ENCODE assay signal across 8 mouse cellular contexts in genomic region chr11:82908608-82908989, GRCm38 (mm10). TPM values are rescaled to one million over a fixed set of nuclear protein-coding genes. Genes with fewer than 3 reads are reported as not detected.
DNase-seq lines count a peak whose midpoint lies in the region; ATAC-seq lines count a peak whose summit lies in the region.

No protein-coding gene starts in this region.

- peaks cover 22% of the 10 kb centered on the region for H3K36me3 ChIP-seq in lung, embryonic 15.5 days
- peaks cover 32% of the 10 kb centered on the region for H3K36me3 ChIP-seq in embryonic facial prominence, embryonic 12.5 days
- H3K36me3 ChIP-seq in intestine, embryonic 15.5 days: peaks cover 18% of the 10 kb centered on the region
- peaks cover 28% of the 10 kb centered on the region for H3K36me3 ChIP-seq in neural tube, embryonic 12.5 days

- peak overlapping the region; percentile 86 for H3K4me2 ChIP-seq in lung, embryonic 15.5 days
- peak overlapping the region; percentile 86 for H3K4me2 ChIP-seq in embryonic facial prominence, embryonic 12.5 days (replicated peaks)
- peak overlapping the region; percentile 81 for H3K4me2 ChIP-seq in intestine, embryonic 15.5 days (replicated peaks)
- H3K4me2 ChIP-seq in neural tube, embryonic 12.5 days (replicated peaks): peak overlapping the region; percentile 79

- no peak for ATAC-seq in lung, embryonic 15.5 days (ENCODE audit: borderline replicate concordance, extremely low read depth, low FRiP score, low TSS enrichment)
- no peak for ATAC-seq in embryonic facial prominence, embryonic 12.5 days (ENCODE audit: insufficient number of reproducible peaks, insufficient read depth, low FRiP score, low TSS enrichment)
- peak; percentile 12; the same call in 1 of the 2 replicates for ATAC-seq in intestine, embryonic 15.5 days
- ATAC-seq in neural tube, embryonic 12.5 days (ENCODE audit: low FRiP score, low read depth): no peak

- WGBS in lung, embryonic 15.5 days: 89% methylated on average over 3 of the region's 10 CpGs
- WGBS in embryonic facial prominence, embryonic 12.5 days: 50% methylated on average over 10 of the region's 10 CpGs
- 47% methylated on average over 10 of the region's 10 CpGs for WGBS in intestine, embryonic 15.5 days
- WGBS in neural tube, embryonic 12.5 days: 55% methylated on average over 10 of the region's 10 CpGs

- peaks cover 5% of the 10 kb centered on the region; the same call in 1 of the 2 replicates for H3K27me3 ChIP-seq in lung, embryonic 15.5 days
- 0 out of 2 replicates have a peak, but pooled peaks cover 11% of the 10 kb centered on the region for H3K27me3 ChIP-seq in embryonic facial prominence, embryonic 12.5 days
- H3K27me3 ChIP-seq in intestine, embryonic 15.5 days (replicated peaks): no peaks in the 10 kb centered on the region; the same call in 1 of the 2 replicates
- 0 out of 2 replicates have a peak, but pooled peaks cover 3% of the 10 kb centered on the region for H3K27me3 ChIP-seq in neural tube, embryonic 12.5 days (replicated peaks)

- DNase-seq in lung, postnatal 4 days: no peak
- DNase-seq in cerebellum, adult 18-20 months: no peak
- no peak for DNase-seq in urinary bladder, adult 2 months (ENCODE audit: low spot score)
- DNase-seq in Muller cell, postnatal 12 days (ENCODE audit: inconsistent ontology term): no peak

- H3K9me3 ChIP-seq in lung, embryonic 15.5 days: no peaks in the 10 kb centered on the region
- H3K9me3 ChIP-seq in embryonic facial prominence, embryonic 12.5 days: no peaks in the 10 kb centered on the region
- no peaks in the 10 kb centered on the region for H3K9me3 ChIP-seq in intestine, embryonic 15.5 days
- H3K9me3 ChIP-seq in neural tube, embryonic 12.5 days: no peaks in the 10 kb centered on the region

- no peak overlapping the region for H3K27ac ChIP-seq in lung, embryonic 15.5 days
- no peak overlapping the region for H3K27ac ChIP-seq in embryonic facial prominence, embryonic 12.5 days
- H3K27ac ChIP-seq in intestine, embryonic 15.5 days: no peak overlapping the region
- H3K27ac ChIP-seq in neural tube, embryonic 12.5 days: no peak overlapping the region

- H3K4me3 ChIP-seq in lung, embryonic 15.5 days: peak overlapping the region; percentile 78
- H3K4me3 ChIP-seq in embryonic facial prominence, embryonic 12.5 days: peak overlapping the region; percentile 86
- H3K4me3 ChIP-seq in intestine, embryonic 15.5 days (replicated peaks): peak overlapping the region; percentile 84
- peak overlapping the region; percentile 86; the same call in 1 of the 2 replicates for H3K4me3 ChIP-seq in neural tube, embryonic 12.5 days

- peaks cover 9% of the 10 kb centered on the region for H3K4me1 ChIP-seq in lung, embryonic 15.5 days
- H3K4me1 ChIP-seq in embryonic facial prominence, embryonic 12.5 days: peaks cover 5% of the 10 kb centered on the region; the same call in 1 of the 2 replicates
- peaks cover 6% of the 10 kb centered on the region for H3K4me1 ChIP-seq in intestine, embryonic 15.5 days (replicated peaks)
- H3K4me1 ChIP-seq in neural tube, embryonic 12.5 days: peaks cover 8% of the 10 kb centered on the region

- peak overlapping the region; percentile 77; the same call in 1 of the 2 replicates for H3K9ac ChIP-seq in lung, embryonic 15.5 days
- H3K9ac ChIP-seq in embryonic facial prominence, embryonic 12.5 days: no peak overlapping the region
- peak overlapping the region; percentile 75; the same call in 1 of the 2 replicates for H3K9ac ChIP-seq in intestine, embryonic 15.5 days
- H3K9ac ChIP-seq in neural tube, embryonic 12.5 days: no peak overlapping the region

RNA-seq across cellular contexts. Expression of gene Nle1, which starts 0.4 kb away (rescaled TPM):
- polyA plus RNA-seq in lung, embryonic 15.5 days (2015; fragmentation: Nextera tagmentation; extraction: Ambion mirVana): 29.4 and 34.1 TPM in 2 replicates
- polyA plus RNA-seq in embryonic facial prominence, embryonic 12.5 days (2016; fragmentation: Nextera tagmentation; extraction: Ambion mirVana): 39.0 and 42.5 TPM in 2 replicates
- polyA plus RNA-seq in intestine, embryonic 15.5 days (2015; fragmentation: Nextera tagmentation; extraction: Ambion mirVana): 29.9 and 31.7 TPM in 2 replicates
- polyA plus RNA-seq in neural tube, embryonic 12.5 days (2016; fragmentation: Nextera tagmentation; extraction: Ambion mirVana): 29.6 and 31.5 TPM in 2 replicates
- polyA plus RNA-seq in urinary bladder, adult 2 months (2012; rRNA removed): 26.2 and 33.7 TPM in 2 replicates

RNA-seq across cellular contexts. Expression of gene Unc45b, which starts 1.8 kb away (rescaled TPM):
- polyA plus RNA-seq in lung, embryonic 15.5 days (2015; fragmentation: Nextera tagmentation; extraction: Ambion mirVana): 10.7 and 11.2 TPM in 2 replicates
- polyA plus RNA-seq in embryonic facial prominence, embryonic 12.5 days (2016; fragmentation: Nextera tagmentation; extraction: Ambion mirVana): 8.2 and 8.6 TPM in 2 replicates
- 1.8 and 2.1 TPM in 2 replicates for polyA plus RNA-seq in intestine, embryonic 15.5 days (2015; fragmentation: Nextera tagmentation; extraction: Ambion mirVana)
- 5.4 TPM in 2 replicates for polyA plus RNA-seq in neural tube, embryonic 12.5 days (2016; fragmentation: Nextera tagmentation; extraction: Ambion mirVana)
- 4.4 and 6.7 TPM in 2 replicates for polyA plus RNA-seq in urinary bladder, adult 2 months (2012; rRNA removed)

RNA-seq across cellular contexts. Expression of gene Fndc8, which starts 16.7 kb away (rescaled TPM):
- 0.11 and 0.12 TPM in 2 replicates for polyA plus RNA-seq in lung, embryonic 15.5 days (2015; fragmentation: Nextera tagmentation; extraction: Ambion mirVana)
- 0.19 and 0.31 TPM in 2 replicates for polyA plus RNA-seq in embryonic facial prominence, embryonic 12.5 days (2016; fragmentation: Nextera tagmentation; extraction: Ambion mirVana)
- 0.15 and 0.23 TPM in 2 replicates for polyA plus RNA-seq in intestine, embryonic 15.5 days (2015; fragmentation: Nextera tagmentation; extraction: Ambion mirVana)
- polyA plus RNA-seq in neural tube, embryonic 12.5 days (2016; fragmentation: Nextera tagmentation; extraction: Ambion mirVana): 0.39 and 0.54 TPM in 2 replicates
- 0.04 and 0.06 TPM in 2 replicates for polyA plus RNA-seq in urinary bladder, adult 2 months (2012; rRNA removed)

RNA-seq across cellular contexts. Expression of gene Rad51d, which starts 18.2 kb away (rescaled TPM):
- polyA plus RNA-seq in lung, embryonic 15.5 days (2015; fragmentation: Nextera tagmentation; extraction: Ambion mirVana): 12.2 and 13.2 TPM in 2 replicates
- polyA plus RNA-seq in embryonic facial prominence, embryonic 12.5 days (2016; fragmentation: Nextera tagmentation; extraction: Ambion mirVana): 11.0 and 11.3 TPM in 2 replicates
- 12.7 and 16.0 TPM in 2 replicates for polyA plus RNA-seq in intestine, embryonic 15.5 days (2015; fragmentation: Nextera tagmentation; extraction: Ambion mirVana)
- polyA plus RNA-seq in neural tube, embryonic 12.5 days (2016; fragmentation: Nextera tagmentation; extraction: Ambion mirVana): 12.6 and 13.5 TPM in 2 replicates
- 18.0 and 18.6 TPM in 2 replicates for polyA plus RNA-seq in urinary bladder, adult 2 months (2012; rRNA removed)

RNA-seq across cellular contexts. Expression of gene Rffl, which starts 37.6 kb away (rescaled TPM):
- polyA plus RNA-seq in lung, embryonic 15.5 days (2015; fragmentation: Nextera tagmentation; extraction: Ambion mirVana): 11.5 and 12.0 TPM in 2 replicates
- 12.7 and 12.8 TPM in 2 replicates for polyA plus RNA-seq in embryonic facial prominence, embryonic 12.5 days (2016; fragmentation: Nextera tagmentation; extraction: Ambion mirVana)
- polyA plus RNA-seq in intestine, embryonic 15.5 days (2015; fragmentation: Nextera tagmentation; extraction: Ambion mirVana): 12.5 and 13.8 TPM in 2 replicates
- polyA plus RNA-seq in neural tube, embryonic 12.5 days (2016; fragmentation: Nextera tagmentation; extraction: Ambion mirVana): 8.1 and 10.7 TPM in 2 replicates
- 13.7 and 14.6 TPM in 2 replicates for polyA plus RNA-seq in urinary bladder, adult 2 months (2012; rRNA removed)

Comparison
In these comparisons a context has a peak if more than half of its experiments do, and no peak if none do; other contexts are left out.
1. H3K9ac ChIP-seq: peak in lung, embryonic 15.5 days (single experiment) and intestine, embryonic 15.5 days (single experiment); none in embryonic facial prominence, embryonic 12.5 days (single experiment) and neural tube, embryonic 12.5 days (single experiment).
2. Peak in every context shown above with its lines, with median percentiles within 50 percentile points of each other: H3K4me2 ChIP-seq and H3K4me3 ChIP-seq.